Mouse (Mus musculus): ENCODE results near the gene Aldh5a1. TPM values are rescaled to one million over a fixed set of nuclear protein-coding genes. Genes with fewer than 3 reads are reported as not detected.
A peak's percentile ranks its signal among the peaks of the same experiment; 100 is the strongest.

Aldh5a1 gene
- polyA plus RNA-seq, 1 experiment from 2014 or later = 8.9 TPM

GRCm38 (mm10) chr13:24955091-24955490 is 17.6 kb upstream of the Aldh5a1 start:
- Histone ChIP-seq H3K9ac (no peak overlapping the region), H3K9me3 (no peaks in the 10 kb centered on the region), H3K4me1 (replicated peaks) (no peaks in the 10 kb centered on the region), H3K27ac (replicated peaks) (no peak overlapping the region), H3K36me3 (no peaks in the 10 kb centered on the region), H3K4me2 (no peak overlapping the region), H3K27me3 (no peaks in the 10 kb centered on the region), H3K4me3 (no peak overlapping the region)
- 49% methylated on average over 11 of the region's 11 CpGs for WGBS
- no peak for ATAC-seq (ENCODE audit: low read depth)

DNA sequence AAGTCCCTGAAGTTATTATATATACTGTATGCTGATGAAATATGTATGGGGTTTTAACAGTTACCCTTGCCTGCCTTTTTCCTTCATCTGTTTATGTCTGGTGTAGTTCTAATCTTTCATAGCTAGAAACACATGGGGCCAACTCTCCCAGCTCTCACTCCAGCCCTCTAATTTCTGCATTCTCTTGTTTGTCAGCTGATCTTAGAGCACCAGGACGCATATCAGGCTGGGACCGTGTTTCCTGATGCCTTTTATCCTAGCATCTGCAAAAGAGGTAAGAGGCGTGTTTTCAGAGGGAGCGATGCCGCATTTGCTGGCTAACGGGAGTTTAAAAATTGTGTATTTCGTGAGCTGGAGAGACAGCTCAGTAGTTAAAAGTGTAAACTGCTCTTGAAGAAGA is 15.2 kb upstream of the Aldh5a1 start:
- H3K4me1 ChIP-seq (replicated peaks) = no peaks in the 10 kb centered on the region
- H3K27ac ChIP-seq (replicated peaks) = no peak overlapping the region
- no peaks in the 10 kb centered on the region for H3K27me3 ChIP-seq
- no peak overlapping the region for H3K9ac ChIP-seq
- WGBS = 88% methylated on average over 7 of the region's 7 CpGs
- no peak overlapping the region for H3K4me2 ChIP-seq
- no peak for ATAC-seq (ENCODE audit: low read depth)
- H3K36me3 ChIP-seq = no peaks in the 10 kb centered on the region
- H3K4me3 ChIP-seq = no peak overlapping the region
- no peaks in the 10 kb centered on the region for H3K9me3 ChIP-seq

DNA sequence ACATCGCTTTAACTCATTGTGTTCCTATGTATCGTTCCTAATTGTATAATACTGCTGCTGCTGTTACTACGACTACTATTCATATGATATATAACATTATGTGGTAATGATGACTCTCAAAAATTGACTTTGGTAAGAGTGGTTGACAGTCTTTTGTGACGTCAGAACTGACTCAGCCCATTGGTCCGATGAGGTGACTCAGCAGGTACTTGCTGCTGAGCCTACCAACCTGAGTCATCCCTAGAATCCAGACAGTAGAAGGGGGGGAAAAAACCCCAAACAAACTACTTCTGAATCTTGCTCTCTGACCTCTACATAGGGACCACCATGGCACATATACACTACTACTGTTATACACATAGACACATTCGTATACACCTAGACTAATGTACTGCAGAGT is 11.4 kb upstream of the Aldh5a1 start:
- Histone ChIP-seq H3K36me3 (no peaks in the 10 kb centered on the region), H3K27ac (replicated peaks) (no peak overlapping the region), H3K9me3 (no peaks in the 10 kb centered on the region), H3K4me1 (replicated peaks) (0 out of 2 replicates have a peak, but pooled peaks cover 2% of the 10 kb centered on the region), H3K4me2 (no peak overlapping the region), H3K9ac (no peak overlapping the region), H3K4me3 (no peak overlapping the region), H3K27me3 (no peaks in the 10 kb centered on the region)
- ATAC-seq (ENCODE audit: low read depth) = no peak
- 91% methylated on average over 6 of the region's 6 CpGs for WGBS

DNA sequence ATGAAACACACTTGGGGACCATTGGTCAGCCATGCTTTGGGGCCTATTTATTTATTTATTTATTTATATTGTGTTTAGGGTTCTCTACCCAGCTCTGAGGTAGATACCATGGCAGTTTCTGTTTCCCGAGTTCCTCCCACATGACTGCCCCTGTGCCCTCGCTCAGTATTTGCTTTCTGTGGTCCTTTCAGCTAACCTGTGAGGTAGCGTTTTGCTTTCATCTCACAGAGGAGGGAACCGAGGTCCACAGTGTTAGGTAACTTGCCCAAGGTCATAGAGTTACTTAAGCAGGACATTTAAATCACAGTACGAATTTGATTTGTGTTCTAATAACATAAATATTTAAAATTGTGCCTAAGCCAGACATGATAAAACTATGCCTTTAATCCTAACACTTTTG is 9.7 kb upstream of the Aldh5a1 start:
- Histone ChIP-seq H3K4me2 (no peak overlapping the region), H3K4me3 (no peak overlapping the region), H3K36me3 (no peaks in the 10 kb centered on the region), H3K9me3 (no peaks in the 10 kb centered on the region), H3K9ac (no peak overlapping the region), H3K27ac (replicated peaks) (no peak overlapping the region), H3K4me1 (replicated peaks) (0 out of 2 replicates have a peak, but pooled peaks cover 2% of the 10 kb centered on the region), H3K27me3 (no peaks in the 10 kb centered on the region)
- no peak for ATAC-seq (ENCODE audit: low read depth)
- WGBS = 92% methylated on average over 5 of the region's 5 CpGs

DNA sequence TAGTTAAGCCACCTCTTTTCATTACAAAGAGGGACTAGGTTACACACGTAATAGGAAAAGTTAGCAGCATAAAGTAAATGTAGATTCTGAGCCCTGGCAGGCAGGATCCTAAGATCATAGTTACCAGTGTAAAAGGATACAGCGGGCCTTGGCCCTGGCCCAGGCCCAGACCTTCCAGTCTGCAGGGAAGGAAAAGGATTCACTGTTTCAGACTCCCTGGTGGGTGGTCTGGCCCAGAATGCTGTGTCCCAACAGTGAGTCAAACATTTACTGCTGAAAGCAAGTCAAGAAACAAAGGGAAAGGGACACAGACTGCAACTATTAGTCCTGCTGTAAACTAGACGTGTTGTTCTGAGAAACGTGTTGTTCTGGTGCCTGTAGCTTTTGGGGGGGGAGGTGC is 8.1 kb upstream of the Aldh5a1 start:
- Histone ChIP-seq H3K4me3 (no peak overlapping the region), H3K4me1 (replicated peaks) (peaks cover 8% of the 10 kb centered on the region; the same call in 1 of the 2 replicates), H3K9me3 (no peaks in the 10 kb centered on the region), H3K9ac (no peak overlapping the region), H3K27ac (replicated peaks) (no peak overlapping the region), H3K27me3 (no peaks in the 10 kb centered on the region), H3K4me2 (no peak overlapping the region), H3K36me3 (no peaks in the 10 kb centered on the region)
- ATAC-seq (ENCODE audit: low read depth) = peak; percentile 86
- WGBS = 13% methylated on average over 4 of the region's 4 CpGs

GRCm38 (mm10) chr13:24943303-24943702 is 5.8 kb upstream of the Aldh5a1 start:
- Histone ChIP-seq H3K4me2 (no peak overlapping the region), H3K9ac (no peak overlapping the region), H3K27ac (replicated peaks) (no peak overlapping the region), H3K36me3 (no peaks in the 10 kb centered on the region), H3K27me3 (no peaks in the 10 kb centered on the region), H3K4me1 (replicated peaks) (peaks cover 8% of the 10 kb centered on the region; the same call in 1 of the 2 replicates), H3K9me3 (no peaks in the 10 kb centered on the region), H3K4me3 (no peak overlapping the region)
- ATAC-seq (ENCODE audit: low read depth) = no peak
- 72% methylated on average over 8 of the region's 8 CpGs for WGBS

GRCm38 (mm10) chr13:24942512-24943282 is 5.2 kb upstream of the Aldh5a1 start, which contains the start of gene Gpld1:
Gene Gpld1, plus strand, starts transcription at chr13:24943152.
- no peaks in the 10 kb centered on the region for H3K9me3 ChIP-seq
- no peak for ATAC-seq (ENCODE audit: low read depth)
- H3K27me3 ChIP-seq = no peaks in the 10 kb centered on the region
- H3K36me3 ChIP-seq = no peaks in the 10 kb centered on the region
- peak within 1 kb of the TSS; percentile 4; the same call in 1 of the 2 replicates for H3K4me2 ChIP-seq
- H3K27ac ChIP-seq (replicated peaks) = no peak within 1 kb of the TSS
- no peak within 1 kb of the TSS for H3K9ac ChIP-seq
- H3K4me1 ChIP-seq (replicated peaks) = peaks cover 14% of the 10 kb centered on the region
- no peak within 1 kb of the TSS for H3K4me3 ChIP-seq
- WGBS = 45% methylated on average over 17 of the region's 17 CpGs

GRCm38 (mm10) chr13:24939472-24939871 is 2.0 kb upstream of the Aldh5a1 start:
- Histone ChIP-seq H3K27ac (replicated peaks) (no peak overlapping the region), H3K9ac (no peak overlapping the region), H3K4me1 (replicated peaks) (peaks cover 27% of the 10 kb centered on the region), H3K36me3 (no peaks in the 10 kb centered on the region), H3K27me3 (no peaks in the 10 kb centered on the region), H3K4me2 (no peak overlapping the region), H3K9me3 (no peaks in the 10 kb centered on the region), H3K4me3 (no peak overlapping the region)
- no peak for ATAC-seq (ENCODE audit: low read depth)
- 85% methylated on average over 9 of the region's 9 CpGs for WGBS

GRCm38 (mm10) chr13:24938683-24939082 is 1.2 kb upstream of the Aldh5a1 start:
- Histone ChIP-seq H3K36me3 (no peaks in the 10 kb centered on the region), H3K9ac (no peak overlapping the region), H3K4me2 (no peak overlapping the region), H3K4me1 (replicated peaks) (peaks cover 27% of the 10 kb centered on the region), H3K4me3 (no peak overlapping the region), H3K9me3 (no peaks in the 10 kb centered on the region), H3K27me3 (no peaks in the 10 kb centered on the region), H3K27ac (replicated peaks) (no peak overlapping the region)
- 29% methylated on average over 9 of the region's 9 CpGs for WGBS
- no peak for ATAC-seq (ENCODE audit: low read depth)

DNA sequence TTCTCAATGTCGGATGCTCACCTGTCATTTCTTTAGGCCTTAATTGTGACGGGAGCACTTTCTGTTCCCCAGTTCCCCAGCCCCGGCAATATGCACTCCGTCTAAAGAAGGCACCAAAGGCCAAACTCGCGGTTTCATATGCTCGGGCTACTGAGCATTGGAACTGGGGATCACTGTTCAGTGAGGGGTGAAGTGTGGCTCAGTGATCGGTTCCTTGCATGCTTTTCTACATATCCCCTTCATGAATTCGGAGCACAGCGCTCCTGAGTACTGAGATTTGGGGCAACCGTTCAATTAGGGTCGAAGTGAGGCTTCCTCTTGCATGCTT is 342 bp upstream of the Aldh5a1 start:
- peak overlapping the region; percentile 91 for H3K4me3 ChIP-seq
- peak overlapping the region; percentile 88 for H3K27ac ChIP-seq (replicated peaks)
- peak; percentile 21; the same call in 1 of the 2 replicates for ATAC-seq (ENCODE audit: low read depth)
- H3K27me3 ChIP-seq = no peaks in the 10 kb centered on the region
- H3K9ac ChIP-seq = peak overlapping the region; percentile 92
- peak overlapping the region; percentile 82 for H3K4me2 ChIP-seq
- H3K9me3 ChIP-seq = no peaks in the 10 kb centered on the region
- WGBS = 19% methylated on average over 12 of the region's 12 CpGs
- H3K36me3 ChIP-seq = no peaks in the 10 kb centered on the region
- H3K4me1 ChIP-seq (replicated peaks) = peaks cover 27% of the 10 kb centered on the region

DNA sequence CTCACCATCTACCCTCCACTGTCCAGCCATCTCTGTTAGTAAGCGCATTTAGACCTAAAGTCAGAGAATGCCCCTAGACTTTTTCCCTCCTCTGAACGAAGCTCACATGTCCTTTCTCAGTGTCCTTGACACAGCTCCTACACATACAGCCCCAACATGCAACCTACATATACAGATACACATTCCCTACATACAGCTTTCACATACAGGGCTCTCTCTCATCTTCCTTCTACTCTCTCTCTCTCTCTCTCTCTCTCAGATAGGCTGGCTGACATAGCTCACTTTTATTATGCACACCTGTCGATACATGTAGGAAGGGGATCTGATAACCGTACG is 721 bp downstream of the Aldh5a1 start:
- Histone ChIP-seq H3K27ac (replicated peaks) (peak overlapping the region; percentile 88; the same call in 1 of the 2 replicates), H3K4me2 (peak overlapping the region; percentile 82), H3K9me3 (no peaks in the 10 kb centered on the region), H3K4me1 (replicated peaks) (peaks cover 27% of the 10 kb centered on the region), H3K27me3 (no peaks in the 10 kb centered on the region), H3K4me3 (peak overlapping the region; percentile 91), H3K36me3 (no peaks in the 10 kb centered on the region), H3K9ac (peak overlapping the region; percentile 92)
- peak; percentile 29; the same call in 1 of the 2 replicates for ATAC-seq (ENCODE audit: low read depth)
- 42% methylated on average over 5 of the region's 5 CpGs for WGBS

DNA sequence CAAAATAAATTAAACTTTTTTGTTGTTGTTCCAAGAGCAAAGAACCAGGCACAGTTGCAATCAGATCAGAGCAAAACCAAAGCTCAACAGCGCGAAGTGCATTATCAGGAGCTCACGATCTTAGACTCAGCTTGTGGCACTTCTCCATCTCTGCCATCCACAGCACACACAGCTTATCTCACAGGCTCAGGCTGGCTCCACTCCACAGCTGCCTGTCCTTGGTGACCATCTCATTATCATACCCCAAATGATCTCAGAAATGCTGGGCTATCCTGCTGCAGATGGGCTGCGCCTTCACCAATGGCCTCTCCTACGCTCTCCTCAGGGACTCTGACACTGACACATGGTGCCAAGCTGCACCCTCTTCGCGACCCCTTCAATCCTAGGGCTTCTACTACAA is 4.3 kb downstream of the Aldh5a1 start:
- WGBS = 92% methylated on average over 7 of the region's 7 CpGs
- H3K9me3 ChIP-seq = no peaks in the 10 kb centered on the region
- no peak overlapping the region for H3K4me3 ChIP-seq
- peaks cover 20% of the 10 kb centered on the region for H3K4me1 ChIP-seq (replicated peaks)
- no peak overlapping the region for H3K9ac ChIP-seq
- H3K27me3 ChIP-seq = no peaks in the 10 kb centered on the region
- H3K36me3 ChIP-seq = no peaks in the 10 kb centered on the region
- ATAC-seq (ENCODE audit: low read depth) = no peak
- no peak overlapping the region for H3K27ac ChIP-seq (replicated peaks)
- no peak overlapping the region for H3K4me2 ChIP-seq

GRCm38 (mm10) chr13:24930591-24930990 is 6.9 kb downstream of the Aldh5a1 start:
- Histone ChIP-seq H3K4me1 (replicated peaks) (peaks cover under 1% of the 10 kb centered on the region; the same call in 1 of the 2 replicates), H3K9ac (no peak overlapping the region), H3K9me3 (no peaks in the 10 kb centered on the region), H3K27me3 (no peaks in the 10 kb centered on the region), H3K36me3 (peaks cover 10% of the 10 kb centered on the region; the same call in 1 of the 2 replicates), H3K4me2 (no peak overlapping the region), H3K27ac (replicated peaks) (no peak overlapping the region), H3K4me3 (no peak overlapping the region)
- no peak for ATAC-seq (ENCODE audit: low read depth)
